Mouse (Mus musculus) gastrocnemius, postnatal 10 days (tissue): ENCODE data around the gene Cnot6. TPM values are rescaled to one million over a fixed set of nuclear protein-coding genes. Genes with fewer than 3 reads are reported as not detected.

ENCODE experiments used
- DNase-seq: peaks from one replicate; pipeline ENCODE4 v3.0.0; 2021; ENCODE audit warnings: mixed read lengths
- long read RNA-seq, 2 experiments: library from polyadenylated mRNA; stranded (forward); transcript quantifications; one replicate each; pipeline ENCODE4 v2.0.0; 2021
- total RNA-seq, 2 experiments: library from RNA; stranded (reverse); gene quantifications; 2 replicates each; pipeline ENCODE4 v1.2.3; 2021

Cnot6 gene
- total RNA-seq = 10 to 100 TPM; 31.8 to 38.6 TPM
- long read RNA-seq, experiment 1, full-length matches to known transcripts = 25 of 28 reads
- long read RNA-seq, experiment 1, partial matches to known transcripts = 2 of 28 reads
- long read RNA-seq, experiment 1, other reads (novel, unspliced or antisense) = 1 of 28 reads
- long read RNA-seq, experiment 2, full-length matches to known transcripts = 9 of 14 reads
- long read RNA-seq, experiment 2, partial matches to known transcripts = 0 of 14 reads
- long read RNA-seq, experiment 2, other reads (novel, unspliced or antisense) = 5 of 14 reads

GRCm38 (mm10) chr11:49712555-49713335, at the start of gene Cnot6:
Gene Cnot6, minus strand, starts transcription at chr11:49712723.
- DNase-seq = peak; percentile 96

GRCm38 (mm10) chr11:49761130-49761529, 48.6 kb upstream of the Cnot6 start:
- no peak for DNase-seq

GRCm38 (mm10) chr11:49758096-49758495, 45.6 kb upstream of the Cnot6 start:
- no peak for DNase-seq

DNA sequence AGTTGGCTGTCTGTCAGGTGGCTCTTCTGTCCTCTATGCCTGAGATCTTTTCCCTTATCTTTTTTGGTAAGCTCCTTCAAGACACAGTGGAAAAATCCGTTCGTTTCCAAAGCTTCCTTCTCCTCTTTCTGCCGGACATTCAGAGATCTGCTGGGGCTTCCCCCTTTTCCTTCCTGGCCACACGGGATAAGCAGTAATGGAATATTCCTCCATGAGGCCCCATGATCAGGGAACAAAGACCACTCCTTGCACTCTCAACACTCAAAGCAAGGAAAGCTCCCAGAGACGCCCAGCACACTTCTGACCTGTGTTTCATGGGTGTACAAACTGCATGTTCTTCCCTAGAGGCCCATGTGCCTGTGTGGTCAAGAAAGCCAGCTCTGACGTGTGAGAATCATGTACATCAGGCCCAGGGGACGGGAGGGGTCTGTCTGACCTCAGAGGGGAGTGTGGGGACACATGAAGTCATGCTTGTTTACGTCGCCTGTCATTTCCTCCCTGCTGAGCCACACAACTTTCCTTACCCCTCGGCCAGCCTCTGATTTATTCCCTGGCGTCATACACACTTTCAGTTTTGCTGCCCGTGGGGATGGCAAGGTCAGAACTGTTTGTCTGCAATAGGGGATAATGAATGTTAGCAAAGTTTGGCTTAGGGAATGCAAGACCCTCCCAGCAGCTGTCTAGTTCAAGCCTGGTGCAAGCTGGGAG, 42.6 kb upstream of the Cnot6 start:
- peak; percentile 27 for DNase-seq

GRCm38 (mm10) chr11:49746756-49747155, 34.2 kb upstream of the Cnot6 start:
- no peak for DNase-seq

- DNase-seq = no peak
Observed at GRCm38 (mm10) chr11:49745839-49746238, 33.3 kb upstream of the Cnot6 start.

GRCm38 (mm10) chr11:49744981-49745380, 32.5 kb upstream of the Cnot6 start:
- no peak for DNase-seq

DNA sequence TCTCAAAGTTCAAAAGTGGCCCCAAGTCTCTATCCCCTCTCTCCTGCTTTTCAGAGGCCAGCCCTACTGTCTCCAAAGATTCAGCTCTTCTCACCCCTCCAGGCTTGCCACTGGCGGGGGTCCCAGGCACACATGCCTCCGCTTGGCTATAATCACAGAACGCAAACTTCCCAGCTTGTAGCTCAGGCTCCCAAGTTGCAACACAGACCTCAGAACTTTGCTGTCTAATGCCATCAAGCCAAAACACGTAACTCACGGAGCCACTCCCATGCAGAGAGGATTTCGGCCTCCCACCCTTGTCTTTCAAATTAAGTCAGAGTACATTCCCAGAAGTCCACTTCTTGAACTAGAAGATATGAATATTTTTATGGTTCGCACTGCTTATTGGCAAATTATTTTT, 31.1 kb upstream of the Cnot6 start:
- DNase-seq = no peak

- DNase-seq = no peak
Observed at GRCm38 (mm10) chr11:49742248-49742647, 29.7 kb upstream of the Cnot6 start.

DNA sequence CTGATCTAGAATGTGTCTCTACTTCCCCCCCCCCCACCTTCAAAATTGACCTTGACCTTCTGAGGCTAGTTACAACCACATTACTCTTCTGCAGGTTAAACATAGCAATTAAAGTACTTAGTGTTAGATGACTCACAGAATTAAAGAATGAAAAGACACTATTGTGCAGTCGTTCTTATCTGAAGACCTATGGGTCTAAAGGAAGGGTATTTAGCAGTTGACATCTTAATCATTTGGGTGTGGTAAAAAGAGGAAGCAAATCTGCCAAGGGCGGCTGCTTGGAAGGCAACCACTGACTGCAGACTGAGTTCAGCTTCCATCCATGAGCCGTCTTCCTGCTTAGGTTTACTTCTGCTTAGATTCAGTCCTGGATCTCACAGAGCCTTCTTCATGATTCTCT, 27.3 kb upstream of the Cnot6 start:
- no peak for DNase-seq

- no peak for DNase-seq
Observed at GRCm38 (mm10) chr11:49738659-49739406, 26.3 kb upstream of the Cnot6 start.

GRCm38 (mm10) chr11:49737625-49738024, 25.1 kb upstream of the Cnot6 start:
- no peak for DNase-seq

DNA sequence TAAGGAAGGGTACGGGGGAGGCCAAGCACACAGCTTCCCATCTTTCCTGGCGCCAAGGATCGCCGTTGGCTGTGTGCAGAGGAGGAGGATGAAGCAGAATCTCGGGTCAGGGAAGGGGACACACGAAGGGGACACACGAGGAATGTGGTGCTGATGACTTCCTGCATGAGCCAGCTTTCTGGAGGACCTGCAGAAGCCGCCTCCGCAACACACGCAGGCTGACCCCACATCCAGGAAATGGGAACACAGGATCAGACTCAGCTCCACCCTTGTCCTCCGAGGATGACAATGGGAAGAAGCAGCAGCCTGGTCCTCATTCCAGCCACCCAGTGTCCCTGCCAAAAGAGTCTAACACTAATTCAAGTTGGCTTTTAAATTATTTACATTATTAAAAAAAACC, 22.2 kb upstream of the Cnot6 start:
- no peak for DNase-seq

DNA sequence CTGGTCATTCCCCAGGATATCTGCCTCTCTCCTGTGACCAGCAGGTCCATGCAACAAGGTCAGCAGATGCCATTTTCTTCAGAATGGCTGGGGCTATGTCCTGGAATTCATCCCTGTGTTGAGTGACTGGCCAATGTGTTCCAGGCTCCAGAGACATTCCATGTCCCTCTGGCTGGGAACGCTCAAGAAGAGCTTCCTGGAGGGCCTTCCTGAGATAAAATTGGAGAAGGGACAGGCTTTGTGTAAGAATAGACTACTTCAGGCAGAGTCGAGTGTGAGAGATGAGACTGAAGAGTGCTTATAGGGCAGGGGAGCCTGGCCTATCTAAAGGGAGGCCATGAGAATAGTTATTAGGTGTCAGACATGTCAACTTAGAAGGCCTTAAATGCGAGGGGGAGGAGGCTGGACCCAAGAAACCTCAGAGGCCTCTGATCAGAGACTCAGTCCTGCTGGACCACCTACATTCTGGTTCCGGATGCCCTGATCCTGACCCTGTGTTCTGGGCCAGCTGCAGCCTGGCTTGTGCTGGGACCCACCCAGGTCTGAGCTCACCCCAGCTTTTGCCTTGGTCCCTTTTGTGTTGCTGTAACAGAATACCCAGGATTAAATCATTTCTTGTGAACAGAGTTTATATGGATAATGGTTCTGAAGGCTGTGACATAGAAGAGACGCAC, 17.9 kb upstream of the Cnot6 start:
- no peak for DNase-seq

- peak; percentile 48 for DNase-seq
Observed at GRCm38 (mm10) chr11:49727877-49728276, 15.4 kb upstream of the Cnot6 start.

DNA sequence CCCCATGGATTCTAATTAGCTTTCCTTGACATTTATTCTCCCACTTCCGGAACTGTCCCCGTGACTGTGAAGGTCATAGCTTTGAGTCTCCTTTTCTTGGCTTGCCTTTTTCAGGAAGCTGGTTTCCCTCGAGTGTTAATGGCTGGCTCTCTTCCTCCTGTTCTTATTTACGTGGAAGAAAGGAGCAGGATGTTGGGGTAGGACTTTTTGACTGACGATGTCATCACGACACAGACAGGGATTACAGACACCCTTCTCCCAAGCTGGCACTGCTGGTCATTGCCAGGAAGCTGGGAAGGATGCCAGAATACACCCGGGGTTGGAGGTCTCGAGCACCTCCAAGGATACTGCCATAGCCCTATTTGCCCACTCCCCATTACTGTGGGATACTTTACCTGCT, 14.3 kb upstream of the Cnot6 start:
- no peak for DNase-seq

- DNase-seq = no peak
Observed at GRCm38 (mm10) chr11:49724676-49725075, 12.2 kb upstream of the Cnot6 start.

DNA sequence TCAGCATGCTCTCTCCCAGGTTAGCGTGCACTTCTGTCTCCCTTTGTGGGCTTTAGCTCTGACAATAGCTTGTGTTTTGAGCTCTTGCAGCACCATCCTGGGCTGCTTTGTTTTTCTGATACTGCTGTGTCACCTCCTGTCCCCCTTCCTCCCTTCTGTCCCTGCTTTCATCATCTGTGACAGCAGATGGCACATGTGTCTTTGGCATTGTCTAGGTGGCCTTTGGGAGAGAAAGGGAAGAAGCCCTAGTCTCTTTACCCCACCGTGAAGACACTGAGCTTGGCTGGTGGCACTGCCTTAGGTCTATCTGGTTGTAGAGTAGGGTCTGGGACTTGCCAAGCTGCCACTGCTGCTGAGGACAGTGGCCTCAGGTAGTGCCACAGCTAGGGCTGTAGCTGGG, 10.8 kb upstream of the Cnot6 start:
- no peak for DNase-seq

DNA sequence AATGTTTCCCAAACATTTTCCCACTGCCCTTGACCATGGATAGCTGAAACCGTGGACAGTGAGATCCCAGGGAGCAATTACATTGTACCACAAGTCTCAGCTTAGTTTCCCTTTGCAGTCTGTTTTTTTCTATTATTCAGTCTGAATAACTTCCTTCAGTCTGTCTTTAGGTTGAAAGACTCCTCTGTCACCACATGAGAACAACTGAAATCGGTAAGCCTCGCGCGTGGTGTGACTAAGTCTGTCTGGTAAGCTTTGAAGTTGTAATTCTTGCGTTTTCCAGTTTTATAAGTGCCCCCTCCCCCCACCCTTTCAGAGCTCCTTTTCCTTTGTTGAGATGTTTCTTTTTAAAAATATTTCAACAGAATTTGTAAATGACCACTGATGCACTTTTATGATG, 10.2 kb upstream of the Cnot6 start:
- no peak for DNase-seq

- no peak for DNase-seq
Observed at GRCm38 (mm10) chr11:49721358-49721757, 8.8 kb upstream of the Cnot6 start.

DNA sequence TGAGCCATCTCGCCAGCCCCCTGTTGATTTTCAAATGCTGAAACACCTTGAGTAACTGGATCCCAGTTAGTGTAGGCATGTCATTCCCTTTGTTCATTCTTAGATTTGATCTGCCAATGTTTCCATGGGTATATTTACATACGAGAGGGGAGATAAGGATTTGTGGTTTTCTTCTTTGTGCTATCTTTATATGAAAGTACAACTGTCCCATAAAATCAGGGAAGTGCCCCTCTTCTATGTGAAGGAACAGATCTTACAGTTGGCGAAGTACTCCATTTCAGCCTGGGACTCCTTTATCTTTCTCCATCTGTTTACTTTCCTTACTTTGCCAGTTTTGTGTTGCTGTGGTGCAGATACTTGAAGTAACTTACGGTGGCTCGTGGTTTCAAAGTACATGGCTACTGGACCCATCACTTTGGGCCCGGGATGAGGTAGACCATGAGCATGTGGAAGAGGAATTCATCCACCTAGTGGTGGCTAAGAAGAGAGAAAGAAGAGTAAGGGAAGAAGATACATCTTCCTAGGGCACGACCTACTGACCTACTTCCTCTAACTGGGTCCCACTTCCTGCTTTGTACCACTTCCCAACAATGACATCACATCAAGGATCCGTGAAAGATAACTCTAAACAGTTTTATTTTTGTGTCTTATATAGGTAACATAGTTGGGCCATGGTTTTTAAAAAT, 7.1 kb upstream of the Cnot6 start:
- DNase-seq = no peak
